Mouse (Mus musculus): ENCODE data around the gene Atp5l. TPM values are rescaled to one million over a fixed set of nuclear protein-coding genes. Genes with fewer than 3 reads are reported as not detected.

Gene Atp5l
- polyA plus RNA-seq, 1 experiment from 2014 or later, result 222 TPM

GRCm38 (mm10) chr9:44881941-44882435 lies 38.6 kb downstream of the Atp5l start:
- peak overlapping the region; percentile 71 for H3K4me3 ChIP-seq (ENCODE audit: inconsistent target)
- under 1% methylated on average over 29 of the region's 29 CpGs for WGBS (ENCODE audit: missing documents)

GRCm38 (mm10) chr9:44881221-44881871 lies 39.2 kb downstream of the Atp5l start, which contains the start of gene Kmt2a:
TSS of gene Kmt2a (minus strand) at chr9:44881296.
- Histone ChIP-seq H3K27ac (peak within 1 kb of the TSS; percentile 85), H3K79me2 (ENCODE audit: inconsistent target) (peaks cover 44% of the 10 kb centered on the region), H3K4me3 (ENCODE audit: inconsistent target) (peak within 1 kb of the TSS; percentile 94), H3K36me3 (ENCODE audit: inconsistent target) (no peaks in the 10 kb centered on the region)
- 1% methylated on average over 39 of the region's 71 CpGs for WGBS (ENCODE audit: missing documents)

More at GRCm38 (mm10) chr9:44881941-44882435, 38.6 kb downstream of the Atp5l start:
- no peaks in the 10 kb centered on the region for H3K36me3 ChIP-seq (ENCODE audit: inconsistent target)
- H3K27ac ChIP-seq, result peak overlapping the region; percentile 85
- peaks cover 38% of the 10 kb centered on the region for H3K79me2 ChIP-seq (ENCODE audit: inconsistent target)

DNA sequence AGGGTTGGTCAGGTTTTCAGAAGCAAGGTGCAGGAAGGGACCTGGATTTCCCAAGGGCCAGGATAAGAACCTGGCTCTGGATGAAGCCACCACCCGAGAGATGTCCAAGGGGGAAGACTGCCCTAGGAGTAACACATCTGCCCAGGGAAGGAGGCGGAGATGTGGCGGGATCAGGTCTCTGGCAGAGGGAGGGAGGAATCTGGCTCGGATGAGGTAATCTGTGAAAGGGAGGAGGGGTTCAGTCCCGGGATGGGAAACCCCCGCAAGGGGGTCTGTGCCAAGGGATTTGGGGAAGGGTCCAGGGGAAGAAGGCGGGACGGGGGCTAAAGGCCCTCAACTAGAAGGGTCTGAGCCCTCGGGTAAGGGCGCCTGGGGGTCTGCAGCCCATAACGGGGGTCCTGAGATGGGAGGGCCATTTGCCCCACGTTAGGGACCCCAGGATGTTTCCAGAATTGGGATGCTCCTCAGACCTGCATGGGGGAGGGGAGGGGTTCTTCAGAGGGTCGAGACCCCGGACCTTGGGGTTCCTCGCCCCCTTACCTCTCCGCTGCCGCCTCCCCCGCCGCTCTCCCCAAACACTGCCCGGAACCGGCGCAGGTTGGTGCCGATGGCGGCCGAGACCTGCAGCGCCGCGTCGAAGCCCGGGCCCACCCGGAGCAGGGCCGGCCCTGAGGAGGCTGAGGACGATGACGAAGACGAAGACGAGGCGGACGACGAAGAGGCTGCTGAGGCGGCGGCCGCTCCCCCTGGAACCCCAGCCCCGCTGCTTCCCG lies 40.0 kb downstream of the Atp5l start:
- H3K4me3 ChIP-seq (ENCODE audit: inconsistent target), result peak overlapping the region; percentile 94
- peak overlapping the region; percentile 54 for H3K27ac ChIP-seq
- no peaks in the 10 kb centered on the region for H3K36me3 ChIP-seq (ENCODE audit: inconsistent target)
- under 1% methylated on average over 35 of the region's 44 CpGs for WGBS (ENCODE audit: missing documents)
- H3K79me2 ChIP-seq (ENCODE audit: inconsistent target), result peaks cover 52% of the 10 kb centered on the region

- H3K36me3 ChIP-seq (ENCODE audit: inconsistent target), result no peaks in the 10 kb centered on the region
- 0% methylated on average over 13 of the region's 13 CpGs for WGBS (ENCODE audit: missing documents)
- H3K4me3 ChIP-seq (ENCODE audit: inconsistent target), result peak overlapping the region; percentile 94
- no peak overlapping the region for H3K27ac ChIP-seq
- peaks cover 60% of the 10 kb centered on the region for H3K79me2 ChIP-seq (ENCODE audit: inconsistent target)
These were observed 40.8 kb downstream of the Atp5l start for GRCm38 (mm10) chr9:44879694-44880271.

- Histone ChIP-seq H3K36me3 (ENCODE audit: inconsistent target) (no peaks in the 10 kb centered on the region), H3K27ac (no peak overlapping the region), H3K4me3 (ENCODE audit: inconsistent target) (peak overlapping the region; percentile 94), H3K79me2 (ENCODE audit: inconsistent target) (peaks cover 68% of the 10 kb centered on the region)
- 12% methylated on average over 7 of the region's 9 CpGs for WGBS (ENCODE audit: missing documents)
These were observed 41.6 kb downstream of the Atp5l start for GRCm38 (mm10) chr9:44878776-44879500.

GRCm38 (mm10) chr9:44877686-44878085 lies 42.9 kb downstream of the Atp5l start:
- peaks cover 81% of the 10 kb centered on the region for H3K79me2 ChIP-seq (ENCODE audit: inconsistent target)
- no peak overlapping the region for H3K4me3 ChIP-seq (ENCODE audit: inconsistent target)
- H3K27ac ChIP-seq, result no peak overlapping the region
- 98% methylated on average over 6 of the region's 7 CpGs for WGBS (ENCODE audit: missing documents)
- no peaks in the 10 kb centered on the region for H3K36me3 ChIP-seq (ENCODE audit: inconsistent target)

GRCm38 (mm10) chr9:44875476-44875875 lies 45.1 kb downstream of the Atp5l start:
- H3K27ac ChIP-seq, result no peak overlapping the region
- no peak overlapping the region for H3K4me3 ChIP-seq (ENCODE audit: inconsistent target)
- no peaks in the 10 kb centered on the region for H3K36me3 ChIP-seq (ENCODE audit: inconsistent target)
- peaks cover 100% of the 10 kb centered on the region for H3K79me2 ChIP-seq (ENCODE audit: inconsistent target)
- WGBS (ENCODE audit: missing documents), result 72% methylated on average over 7 of the region's 7 CpGs

- Histone ChIP-seq H3K36me3 (ENCODE audit: inconsistent target) (no peaks in the 10 kb centered on the region), H3K27ac (no peak overlapping the region), H3K4me3 (ENCODE audit: inconsistent target) (no peak overlapping the region), H3K79me2 (ENCODE audit: inconsistent target) (peaks cover 100% of the 10 kb centered on the region)
These were observed 46.3 kb downstream of the Atp5l start for GRCm38 (mm10) chr9:44874198-44874597.

- WGBS (ENCODE audit: missing documents), result 75% methylated on average over 5 of the region's 5 CpGs
- Histone ChIP-seq H3K36me3 (ENCODE audit: inconsistent target) (no peaks in the 10 kb centered on the region), H3K79me2 (ENCODE audit: inconsistent target) (peaks cover 100% of the 10 kb centered on the region), H3K27ac (no peak overlapping the region), H3K4me3 (ENCODE audit: inconsistent target) (no peak overlapping the region)
These were observed 46.9 kb downstream of the Atp5l start for GRCm38 (mm10) chr9:44873665-44874064.

DNA sequence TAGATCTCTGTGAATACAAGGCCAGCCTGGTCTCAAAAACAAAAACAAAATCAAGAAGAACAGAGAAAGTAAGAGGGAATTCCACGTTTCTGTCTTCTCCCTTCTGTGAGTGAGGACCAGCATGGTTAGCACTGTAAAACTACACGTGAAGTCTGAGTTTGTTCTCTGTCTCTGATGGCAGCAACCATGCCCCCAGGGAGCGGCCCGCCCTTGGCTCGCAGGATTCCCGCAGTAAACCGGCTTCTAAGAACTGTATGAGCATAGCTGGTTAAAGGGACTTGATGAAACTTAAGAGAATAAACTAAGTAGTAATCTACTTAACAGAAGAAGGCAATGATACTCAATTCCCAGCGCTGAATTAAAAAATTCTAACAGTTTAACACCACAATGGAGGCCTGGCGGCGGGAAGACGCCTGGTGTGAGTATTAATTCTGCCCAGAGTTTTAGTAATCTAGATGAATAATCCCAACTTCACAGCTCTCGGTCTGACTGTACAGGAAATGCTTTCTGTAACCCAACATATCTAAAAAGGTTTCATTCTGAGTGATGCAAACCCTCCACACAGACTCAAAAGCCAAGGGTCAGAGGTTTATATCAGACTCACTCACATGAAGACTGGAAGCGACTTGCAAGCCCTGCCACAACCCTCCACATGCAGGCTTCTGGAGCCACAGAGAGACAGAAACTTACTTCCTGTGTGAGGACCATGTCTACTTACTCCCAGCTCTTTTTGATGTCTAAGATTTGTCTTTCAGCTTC lies 52.0 kb downstream of the Atp5l start:
- H3K27ac ChIP-seq, result no peak overlapping the region
- 77% methylated on average over 13 of the region's 13 CpGs for WGBS (ENCODE audit: missing documents)
- no peak overlapping the region for H3K4me3 ChIP-seq (ENCODE audit: inconsistent target)
- H3K36me3 ChIP-seq (ENCODE audit: inconsistent target), result peaks cover 8% of the 10 kb centered on the region; the same call in 1 of the 2 replicates
- peaks cover 100% of the 10 kb centered on the region for H3K79me2 ChIP-seq (ENCODE audit: inconsistent target)

DNA sequence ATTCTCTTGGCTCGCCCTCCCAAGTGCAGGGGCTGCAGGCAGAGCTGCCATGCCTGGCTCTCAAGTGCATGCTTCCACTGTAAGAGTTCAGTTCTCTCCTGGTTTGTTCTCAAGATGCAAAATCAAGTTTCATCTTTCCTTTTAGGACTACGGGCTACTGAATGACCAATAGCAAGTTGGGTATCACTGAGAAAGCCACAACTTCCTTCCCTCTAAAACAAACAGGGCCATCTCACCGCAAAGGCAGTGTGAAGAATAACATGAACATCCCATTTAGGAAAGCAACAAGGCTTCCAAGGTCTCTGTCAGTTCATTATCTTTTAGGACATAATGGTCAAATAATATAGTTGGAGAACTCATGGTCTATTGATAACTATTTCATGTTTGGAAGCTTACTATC lies 52.9 kb downstream of the Atp5l start:
- Histone ChIP-seq H3K36me3 (ENCODE audit: inconsistent target) (peaks cover 8% of the 10 kb centered on the region; the same call in 1 of the 2 replicates), H3K27ac (no peak overlapping the region), H3K4me3 (ENCODE audit: inconsistent target) (no peak overlapping the region), H3K79me2 (ENCODE audit: inconsistent target) (peaks cover 100% of the 10 kb centered on the region)
- 28% methylated on average over 3 of the region's 3 CpGs for WGBS (ENCODE audit: missing documents)

DNA sequence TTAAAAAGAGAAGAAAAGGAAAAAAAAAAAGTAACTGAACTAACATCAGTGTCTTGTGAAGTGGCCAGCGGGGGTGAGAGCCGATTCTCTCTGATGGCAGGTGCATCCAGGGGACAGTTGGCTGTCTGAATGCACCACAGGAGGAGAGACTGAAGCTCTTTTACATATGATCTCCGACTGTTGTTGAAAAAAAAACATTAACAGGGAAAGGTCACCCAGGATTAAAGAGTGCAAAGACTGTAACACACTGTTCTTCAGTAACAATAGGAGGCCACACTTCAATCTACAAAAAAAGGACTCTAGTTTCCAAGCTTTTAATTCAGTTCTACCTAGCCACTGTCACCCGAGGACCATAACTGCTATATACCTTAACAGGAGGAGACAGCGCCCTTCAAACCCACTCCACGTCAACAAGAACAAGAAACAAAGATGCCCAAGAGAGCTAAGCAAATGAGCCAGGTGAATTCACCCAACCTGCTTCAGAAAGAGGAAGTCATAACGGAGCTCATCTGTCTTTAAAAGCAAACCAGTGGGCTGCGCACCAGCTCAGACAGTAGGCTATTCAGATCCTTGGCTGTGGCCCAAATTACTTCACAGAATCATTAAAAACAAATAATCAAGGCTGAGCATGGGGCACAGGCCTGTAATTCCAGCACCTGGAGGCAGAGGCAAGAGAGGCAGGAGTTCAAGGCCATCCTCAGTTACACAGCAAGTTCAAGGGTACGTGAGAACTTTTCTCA lies 53.9 kb downstream of the Atp5l start:
- Histone ChIP-seq H3K36me3 (ENCODE audit: inconsistent target) (peaks cover 8% of the 10 kb centered on the region; the same call in 1 of the 2 replicates), H3K79me2 (ENCODE audit: inconsistent target) (peaks cover 100% of the 10 kb centered on the region), H3K4me3 (ENCODE audit: inconsistent target) (no peak overlapping the region), H3K27ac (no peak overlapping the region)
- WGBS (ENCODE audit: missing documents), result 75% methylated on average over 9 of the region's 9 CpGs
